Mouse (Mus musculus): ENCODE results near the gene Depdc5. TPM values are rescaled to one million over a fixed set of nuclear protein-coding genes. Genes with fewer than 3 reads are reported as not detected.
"Not testable (repeated sequence)": the region's sequence is repeated elsewhere in the genome, so short reads cannot be mapped to it uniquely, and the experiment has no call there.

Depdc5 gene
- 39.6 and 40.2 TPM in 2 replicates for polyA plus RNA-seq (2016; fragmentation: Nextera tagmentation; extraction: Ambion mirVana)

GRCm38 (mm10) chr5:32863253-32864228 is at the start of gene Depdc5:
Depdc5 (plus strand) TSS chr5:32863701.
- no peaks in the 10 kb centered on the region for H3K27me3 ChIP-seq
- H3K4me3 ChIP-seq (replicated peaks): peak within 1 kb of the TSS; percentile 74
- H3K4me1 ChIP-seq: peaks cover 10% of the 10 kb centered on the region
- H3K9ac ChIP-seq: peak within 1 kb of the TSS; percentile 81
- H3K9me3 ChIP-seq: no peaks in the 10 kb centered on the region
- under 1% methylated on average over 60 of the region's 64 CpGs for WGBS
- peaks cover 17% of the 10 kb centered on the region for H3K36me3 ChIP-seq (replicated peaks)
- ATAC-seq (ENCODE audit: low FRiP score): peak; percentile 99
- peak within 1 kb of the TSS; percentile 78 for H3K4me2 ChIP-seq
- H3K27ac ChIP-seq: peak within 1 kb of the TSS; percentile 62

- Histone ChIP-seq H3K9ac (no peak overlapping the region), H3K36me3 (replicated peaks) (peaks cover 70% of the 10 kb centered on the region), H3K9me3 (no peaks in the 10 kb centered on the region), H3K4me1 (no peaks in the 10 kb centered on the region), H3K27me3 (no peaks in the 10 kb centered on the region), H3K27ac (no peak overlapping the region), H3K4me3 (replicated peaks) (no peak overlapping the region), H3K4me2 (no peak overlapping the region)
- ATAC-seq (ENCODE audit: low FRiP score): no peak
- 98% methylated on average over 4 of the region's 4 CpGs for WGBS
Measured at GRCm38 (mm10) chr5:32815396-32815795, 48.1 kb upstream of the Depdc5 start.

GRCm38 (mm10) chr5:32820471-32820870 is 43.0 kb upstream of the Depdc5 start:
- Histone ChIP-seq H3K9ac (no peak overlapping the region), H3K4me1 (no peaks in the 10 kb centered on the region), H3K27me3 (no peaks in the 10 kb centered on the region), H3K9me3 (no peaks in the 10 kb centered on the region), H3K27ac (no peak overlapping the region), H3K4me2 (no peak overlapping the region), H3K4me3 (replicated peaks) (no peak overlapping the region), H3K36me3 (replicated peaks) (peaks cover 66% of the 10 kb centered on the region)
- WGBS: 94% methylated on average over 8 of the region's 8 CpGs
- no peak for ATAC-seq (ENCODE audit: low FRiP score)

GRCm38 (mm10) chr5:32827009-32827408 is 36.5 kb upstream of the Depdc5 start, which contains the start of gene Gm20671:
Gm20671 (minus strand) TSS chr5:32827109.
- no peak within 1 kb of the TSS for H3K4me2 ChIP-seq
- no peaks in the 10 kb centered on the region for H3K4me1 ChIP-seq
- H3K9ac ChIP-seq: no peak within 1 kb of the TSS
- WGBS: 95% methylated on average over 7 of the region's 7 CpGs
- no peak within 1 kb of the TSS for H3K27ac ChIP-seq
- ATAC-seq (ENCODE audit: low FRiP score): no peak
- no peaks in the 10 kb centered on the region for H3K27me3 ChIP-seq
- H3K36me3 ChIP-seq (replicated peaks): peaks cover 71% of the 10 kb centered on the region
- no peaks in the 10 kb centered on the region for H3K9me3 ChIP-seq
- no peak within 1 kb of the TSS for H3K4me3 ChIP-seq (replicated peaks)

- not testable (repeated sequence) for H3K4me2 ChIP-seq; H3K4me3 ChIP-seq (replicated peaks); H3K27me3 ChIP-seq; ATAC-seq (ENCODE audit: low FRiP score); H3K27ac ChIP-seq; H3K4me1 ChIP-seq; H3K9ac ChIP-seq; H3K9me3 ChIP-seq
- H3K36me3 ChIP-seq (replicated peaks): peaks cover 74% of the 10 kb centered on the region
- WGBS: 96% methylated on average over 1 of the region's 1 CpGs
Measured at GRCm38 (mm10) chr5:32828766-32829165, 34.7 kb upstream of the Depdc5 start.

- Histone ChIP-seq H3K9ac (no peak overlapping the region), H3K4me1 (no peaks in the 10 kb centered on the region), H3K27me3 (no peaks in the 10 kb centered on the region), H3K9me3 (no peaks in the 10 kb centered on the region), H3K27ac (no peak overlapping the region), H3K4me2 (no peak overlapping the region), H3K4me3 (replicated peaks) (no peak overlapping the region), H3K36me3 (replicated peaks) (peaks cover 87% of the 10 kb centered on the region)
- 91% methylated on average over 2 of the region's 2 CpGs for WGBS
- ATAC-seq (ENCODE audit: low FRiP score): no peak
Measured at GRCm38 (mm10) chr5:32830054-32830453, 33.4 kb upstream of the Depdc5 start.

- H3K4me3 ChIP-seq (replicated peaks): no peak overlapping the region
- peaks cover 82% of the 10 kb centered on the region for H3K36me3 ChIP-seq (replicated peaks)
- H3K4me2 ChIP-seq: no peak overlapping the region
- H3K27ac ChIP-seq: no peak overlapping the region
- no peaks in the 10 kb centered on the region for H3K9me3 ChIP-seq
- H3K27me3 ChIP-seq: no peaks in the 10 kb centered on the region
- no peaks in the 10 kb centered on the region for H3K4me1 ChIP-seq
- no peak overlapping the region for H3K9ac ChIP-seq
- ATAC-seq (ENCODE audit: low FRiP score): no peak
- WGBS: 90% methylated on average over 1 of the region's 1 CpGs
Measured at GRCm38 (mm10) chr5:32834497-32834896, 29.0 kb upstream of the Depdc5 start.

- no peak for ATAC-seq (ENCODE audit: low FRiP score)
- H3K4me3 ChIP-seq (replicated peaks): no peak overlapping the region
- H3K9ac ChIP-seq: no peak overlapping the region
- no peaks in the 10 kb centered on the region for H3K27me3 ChIP-seq
- no peak overlapping the region for H3K27ac ChIP-seq
- H3K4me2 ChIP-seq: no peak overlapping the region
- no peaks in the 10 kb centered on the region for H3K9me3 ChIP-seq
- H3K36me3 ChIP-seq (replicated peaks): peaks cover 83% of the 10 kb centered on the region
- no peaks in the 10 kb centered on the region for H3K4me1 ChIP-seq
- WGBS: 93% methylated on average over 5 of the region's 5 CpGs
Measured at GRCm38 (mm10) chr5:32836976-32837375, 26.5 kb upstream of the Depdc5 start.

- Histone ChIP-seq H3K27me3 (no peaks in the 10 kb centered on the region), H3K4me1 (no peaks in the 10 kb centered on the region), H3K9me3 (no peaks in the 10 kb centered on the region), H3K9ac (no peak overlapping the region), H3K27ac (no peak overlapping the region), H3K4me2 (no peak overlapping the region), H3K36me3 (replicated peaks) (peaks cover 83% of the 10 kb centered on the region), H3K4me3 (replicated peaks) (no peak overlapping the region)
- no peak for ATAC-seq (ENCODE audit: low FRiP score)
- WGBS: 94% methylated on average over 2 of the region's 2 CpGs
Measured at GRCm38 (mm10) chr5:32840029-32840428, 23.5 kb upstream of the Depdc5 start.

- Histone ChIP-seq H3K4me3 (replicated peaks) (no peak overlapping the region), H3K27me3 (no peaks in the 10 kb centered on the region), H3K9me3 (no peaks in the 10 kb centered on the region), H3K4me1 (peaks cover 25% of the 10 kb centered on the region), H3K9ac (no peak overlapping the region), H3K36me3 (replicated peaks) (peaks cover 36% of the 10 kb centered on the region), H3K27ac (no peak overlapping the region), H3K4me2 (no peak overlapping the region)
- ATAC-seq (ENCODE audit: low FRiP score): no peak
- WGBS: 93% methylated on average over 3 of the region's 3 CpGs
Measured at GRCm38 (mm10) chr5:32849178-32849577, 14.3 kb upstream of the Depdc5 start.

GRCm38 (mm10) chr5:32849580-32849979 is 13.9 kb upstream of the Depdc5 start:
- H3K4me2 ChIP-seq; H3K9ac ChIP-seq; ATAC-seq (ENCODE audit: low FRiP score); H3K9me3 ChIP-seq; H3K27ac ChIP-seq; H3K4me3 ChIP-seq (replicated peaks); H3K27me3 ChIP-seq: not testable (repeated sequence)
- 81% methylated on average over 3 of the region's 3 CpGs for WGBS
- peaks cover 36% of the 10 kb centered on the region for H3K36me3 ChIP-seq (replicated peaks)
- peaks cover 25% of the 10 kb centered on the region for H3K4me1 ChIP-seq

GRCm38 (mm10) chr5:32852026-32852425 is 11.5 kb upstream of the Depdc5 start:
- H3K4me2 ChIP-seq: peak overlapping the region; percentile 73
- 0 out of 2 replicates have a peak overlapping the region, but pooled peaks have one; percentile 5 for H3K4me3 ChIP-seq (replicated peaks)
- H3K27me3 ChIP-seq: no peaks in the 10 kb centered on the region
- peaks cover 14% of the 10 kb centered on the region; the same call in 1 of the 2 replicates for H3K36me3 ChIP-seq (replicated peaks)
- WGBS: 70% methylated on average over 6 of the region's 6 CpGs
- H3K4me1 ChIP-seq: peaks cover 25% of the 10 kb centered on the region
- no peak overlapping the region for H3K27ac ChIP-seq
- ATAC-seq (ENCODE audit: low FRiP score): no peak
- peak overlapping the region; percentile 47 for H3K9ac ChIP-seq
- H3K9me3 ChIP-seq: no peaks in the 10 kb centered on the region

Data from forebrain, embryonic 12.5 days (tissue).